Mouse (Mus musculus): ENCODE measurements at regions not wholly inside any gene's neighbourhood (a gene's known extent, or its start where the extent isn't known, plus 50 kb on each side); places are given as distances from the start of the nearest gene placed in this dataset.
A peak's percentile ranks its signal among the peaks of the same experiment; 100 is the strongest.

DNA sequence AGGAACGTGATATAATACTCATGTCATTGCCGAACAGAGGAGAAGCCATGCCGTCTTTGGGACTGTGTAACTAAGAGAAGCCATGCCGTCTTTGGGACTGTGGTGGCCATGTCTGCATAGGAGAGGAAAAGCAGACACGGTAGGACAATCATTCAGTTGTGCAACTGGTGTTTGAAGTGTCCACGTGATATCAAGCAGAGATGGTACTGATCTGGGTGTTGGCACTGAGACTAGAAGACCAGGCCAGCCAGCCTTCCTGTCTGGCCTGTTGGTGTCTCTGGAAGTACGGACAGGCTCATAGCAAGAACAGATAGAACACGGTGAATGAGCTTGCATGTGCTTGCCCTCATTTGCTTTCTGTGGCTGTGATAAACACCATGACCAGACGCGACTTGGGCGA is 175.7 kb downstream of the Slc38a4 start:
- DNase-seq (ENCODE audit: low read depth, low spot score): no peak

DNA sequence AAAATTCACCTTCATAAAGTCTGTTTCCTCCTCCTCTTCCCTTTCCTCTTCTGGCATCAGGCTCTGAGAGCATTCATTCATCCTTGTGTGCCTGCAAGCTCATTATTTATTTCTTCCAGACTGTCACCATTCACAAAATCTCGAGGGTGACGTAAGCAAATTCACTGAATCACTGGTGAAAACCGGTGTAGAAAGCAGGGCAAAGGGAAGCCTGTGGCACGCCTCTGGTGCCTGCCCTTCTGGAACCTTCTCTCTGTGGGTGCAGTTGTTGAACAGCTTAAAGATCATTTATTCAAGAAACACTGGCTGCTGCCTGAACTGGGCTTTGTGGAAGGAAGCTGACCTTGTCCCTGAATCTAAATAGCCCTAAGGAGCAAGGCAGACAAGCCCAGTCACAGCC is 177.0 kb downstream of the Slc38a4 start:
- no peak for DNase-seq (ENCODE audit: low read depth, low spot score)

DNA sequence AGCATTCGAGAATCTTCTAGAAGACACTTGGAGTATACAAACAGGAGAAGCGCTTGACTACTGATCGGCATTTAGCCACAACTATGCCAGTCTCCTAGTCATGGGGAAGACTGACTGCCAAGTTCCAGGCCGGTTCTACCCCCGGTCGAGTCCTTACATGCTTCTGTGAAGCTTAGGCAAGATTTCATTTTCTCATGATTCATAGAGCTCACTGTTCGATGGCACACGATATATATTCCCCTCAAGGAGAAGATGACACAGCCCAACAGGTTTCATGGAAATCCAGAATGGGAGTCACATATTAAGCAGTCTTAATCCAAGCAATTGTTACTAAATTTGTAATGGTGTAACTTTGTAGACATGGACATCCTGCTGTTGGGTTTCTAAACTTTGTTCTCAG is 177.8 kb downstream of the Slc38a4 start:
- no peak for DNase-seq (ENCODE audit: low read depth, low spot score)

DNA sequence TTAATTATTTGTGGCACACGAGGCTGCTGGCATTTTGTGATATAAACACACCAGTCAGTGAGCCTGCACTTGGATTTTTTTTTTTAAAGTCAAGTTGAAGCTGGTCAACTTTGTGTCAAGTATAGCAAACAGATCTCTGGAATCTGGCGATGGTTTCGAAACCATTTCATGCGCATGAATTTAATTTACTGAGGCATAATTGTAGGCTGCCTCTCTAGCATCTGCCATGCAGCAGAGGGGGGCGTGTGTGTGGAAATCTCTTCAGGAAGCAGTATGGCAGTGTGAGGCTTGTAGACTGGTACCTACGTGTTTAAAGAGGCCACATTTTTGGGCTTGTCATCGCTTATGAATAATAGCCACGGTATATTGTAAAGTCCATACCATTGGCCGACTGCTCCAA is 177.7 kb upstream of the Slc38a2 start:
- no peak for DNase-seq (ENCODE audit: low read depth, low spot score)

DNA sequence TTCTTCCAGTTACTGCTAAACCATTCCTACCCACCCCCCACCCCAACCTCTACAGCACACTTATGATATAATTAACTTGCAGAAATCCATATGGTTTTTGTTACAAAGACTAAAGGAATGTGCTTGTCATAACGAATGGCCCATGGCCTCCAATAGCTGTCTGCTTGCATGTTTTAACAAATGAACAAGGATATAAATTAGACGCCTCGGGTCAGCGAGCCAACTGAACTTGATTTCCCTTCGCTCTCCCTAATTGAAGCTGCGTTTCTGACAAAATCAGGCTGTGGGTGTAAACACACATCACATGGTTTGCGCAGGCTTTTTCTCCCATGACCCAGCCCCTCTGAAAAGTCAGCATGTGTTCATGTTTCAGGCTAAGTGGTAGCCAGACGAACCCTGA is 174.6 kb upstream of the Slc38a2 start:
- DNase-seq (ENCODE audit: low read depth, low spot score): no peak

DNA sequence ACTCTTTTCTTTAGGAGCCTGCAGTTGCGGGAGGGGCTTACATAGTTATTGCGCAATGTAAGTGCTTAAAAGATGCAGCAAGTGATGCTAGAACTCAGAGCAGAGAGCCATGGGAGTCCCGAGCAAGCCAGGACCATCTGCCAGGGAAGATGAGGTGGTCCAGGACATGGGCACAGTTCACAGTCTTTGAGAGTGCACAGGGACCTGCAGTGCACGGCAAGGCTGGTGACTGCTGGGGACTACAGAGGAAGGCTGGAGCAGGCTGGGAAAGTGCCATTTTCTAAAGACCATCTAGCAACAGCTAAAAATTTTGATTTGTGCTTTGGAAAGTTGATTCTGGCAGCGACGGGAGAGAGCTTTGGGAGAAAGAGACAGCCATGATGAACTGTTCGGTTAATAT is 174.0 kb upstream of the Slc38a2 start:
- no peak for DNase-seq (ENCODE audit: low read depth, low spot score)

DNA sequence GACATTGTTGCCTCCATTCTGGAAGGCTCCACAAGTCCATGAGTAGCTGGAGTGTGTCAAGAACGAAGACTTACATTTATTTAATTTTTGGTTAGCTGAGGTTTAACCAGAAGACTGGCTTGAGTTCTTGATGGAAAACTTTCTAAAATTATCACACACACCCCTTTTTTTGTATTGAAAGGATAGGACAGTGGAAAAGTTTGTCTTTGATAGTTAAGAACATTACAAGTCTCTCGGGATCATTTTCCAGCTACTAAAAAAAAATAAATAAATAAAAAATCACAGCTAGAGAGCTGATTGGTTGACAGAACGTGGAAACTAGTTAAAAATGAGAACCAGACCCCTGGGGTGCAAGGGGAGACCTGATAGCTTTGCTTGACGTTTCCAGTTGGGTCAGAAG is 173.6 kb upstream of the Slc38a2 start:
- DNase-seq (ENCODE audit: low read depth, low spot score): no peak

DNA sequence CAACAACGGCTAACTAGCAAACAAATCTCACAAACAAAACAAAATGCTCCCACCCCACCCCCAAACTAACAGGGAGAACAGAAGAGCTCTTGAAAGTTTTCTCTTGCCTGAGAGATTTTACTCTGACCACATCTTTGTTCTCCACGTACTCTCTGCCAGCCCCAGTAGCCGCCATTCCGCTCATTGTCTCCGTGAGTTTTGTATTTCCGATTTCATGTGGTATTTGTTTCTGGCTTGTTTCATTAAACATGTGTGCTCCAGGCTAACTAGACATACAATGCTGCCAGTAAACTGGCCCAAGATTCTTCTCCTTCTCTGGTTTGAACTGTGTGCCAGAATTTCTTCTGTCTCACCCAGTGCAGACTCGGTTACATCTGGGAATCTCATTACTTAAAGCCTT is 168.2 kb upstream of the Slc38a2 start:
- no peak for DNase-seq (ENCODE audit: low read depth, low spot score)

DNA sequence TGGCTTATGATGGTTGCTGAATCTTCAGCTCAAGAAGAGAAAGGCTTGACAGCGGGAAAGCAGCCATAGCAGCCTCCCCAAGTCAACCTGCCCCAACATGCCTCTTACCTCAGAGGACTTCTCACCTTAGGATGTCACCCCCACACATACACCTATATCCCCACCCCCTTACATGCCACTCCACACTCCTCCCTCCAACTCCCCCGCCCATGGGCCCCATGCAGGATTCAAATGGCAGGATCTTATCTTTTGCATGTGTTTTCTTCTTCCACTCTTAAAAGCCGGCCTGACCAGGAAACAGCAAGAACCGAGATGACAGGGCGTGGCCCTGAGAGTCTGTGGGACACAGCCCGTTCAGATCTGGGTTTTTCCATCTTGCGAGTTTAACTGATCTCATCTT is 166.4 kb upstream of the Slc38a2 start:
- no peak for DNase-seq (ENCODE audit: low read depth, low spot score)

DNA sequence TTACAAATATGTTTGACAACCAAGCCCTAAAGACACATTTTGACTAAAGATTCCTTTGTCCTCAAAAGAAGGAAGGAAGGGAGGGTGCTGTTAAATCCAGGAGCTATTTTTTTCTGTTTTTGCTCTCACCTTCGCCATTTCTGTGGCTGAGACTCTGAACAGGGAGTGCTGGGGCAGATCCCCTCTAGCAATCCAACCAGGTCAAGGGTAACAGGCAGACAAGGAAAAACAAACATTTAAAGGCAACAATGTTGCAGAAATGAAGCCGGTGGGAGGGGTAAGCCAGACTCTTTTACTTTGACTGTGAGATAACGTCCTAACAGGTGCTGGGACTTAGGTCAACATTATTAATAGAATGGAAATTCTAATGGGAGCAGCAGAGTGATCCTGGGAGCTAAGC is 158.2 kb upstream of the Slc38a2 start:
- no peak for DNase-seq (ENCODE audit: low read depth, low spot score)

DNA sequence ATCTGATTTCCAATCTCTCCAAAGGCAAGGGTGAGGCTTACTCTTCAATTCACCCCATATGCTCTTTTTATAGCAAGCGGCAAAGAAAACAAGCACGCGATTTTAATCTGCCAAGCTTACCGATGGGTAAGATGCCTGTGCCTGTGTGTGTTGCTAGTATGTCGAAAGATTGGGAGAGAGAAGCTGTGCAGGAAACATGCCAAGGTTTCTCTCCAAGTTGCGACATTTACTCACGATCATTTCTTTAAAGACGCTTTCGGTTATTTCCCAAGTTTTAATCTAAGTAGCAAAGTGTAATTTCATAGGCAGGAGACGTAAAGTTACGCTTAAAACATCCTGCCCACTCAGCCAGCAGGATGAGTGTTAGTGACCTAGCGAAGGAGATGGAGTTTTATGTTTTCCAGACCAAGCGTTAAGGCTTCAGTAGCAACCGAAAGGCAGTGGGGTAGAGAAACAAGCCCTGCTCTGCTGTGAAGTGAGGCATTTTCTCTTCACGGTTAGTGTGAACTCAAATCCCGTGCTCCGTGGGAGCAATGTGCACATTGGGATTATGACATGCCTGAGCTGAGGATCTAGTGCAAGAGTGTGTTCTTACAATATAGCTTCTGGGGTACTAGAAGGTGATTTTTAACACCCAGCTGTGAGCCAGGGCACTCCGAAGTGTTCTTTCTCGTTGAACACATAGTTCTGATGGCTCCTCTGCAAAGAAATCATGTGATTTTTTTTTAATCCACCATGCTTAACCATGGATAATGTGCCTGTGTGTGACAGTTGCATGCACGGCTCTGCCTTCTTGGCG is 152.6 kb upstream of the Slc38a2 start:
- DNase-seq (ENCODE audit: low read depth, low spot score): no peak

DNA sequence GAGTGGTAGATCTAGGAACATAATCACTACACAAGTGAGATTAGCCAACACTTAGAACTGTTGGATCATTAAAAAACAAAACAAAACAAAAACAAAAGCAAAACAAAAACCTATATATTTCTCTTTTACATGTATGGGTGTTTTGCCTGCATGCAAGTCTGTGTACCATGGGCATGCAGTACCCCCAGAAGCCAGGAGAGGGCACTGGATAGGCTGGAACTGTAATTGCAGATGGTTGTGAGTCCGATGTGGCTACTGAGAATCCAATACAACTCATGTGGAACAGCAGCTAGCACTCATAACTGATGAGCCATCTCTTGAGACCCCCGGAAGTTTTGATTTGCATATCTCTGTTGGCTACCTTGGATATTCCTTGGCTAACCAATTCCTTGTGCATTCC is 148.6 kb upstream of the Slc38a2 start:
- peak; percentile 76 for DNase-seq (ENCODE audit: low read depth, low spot score)

DNA sequence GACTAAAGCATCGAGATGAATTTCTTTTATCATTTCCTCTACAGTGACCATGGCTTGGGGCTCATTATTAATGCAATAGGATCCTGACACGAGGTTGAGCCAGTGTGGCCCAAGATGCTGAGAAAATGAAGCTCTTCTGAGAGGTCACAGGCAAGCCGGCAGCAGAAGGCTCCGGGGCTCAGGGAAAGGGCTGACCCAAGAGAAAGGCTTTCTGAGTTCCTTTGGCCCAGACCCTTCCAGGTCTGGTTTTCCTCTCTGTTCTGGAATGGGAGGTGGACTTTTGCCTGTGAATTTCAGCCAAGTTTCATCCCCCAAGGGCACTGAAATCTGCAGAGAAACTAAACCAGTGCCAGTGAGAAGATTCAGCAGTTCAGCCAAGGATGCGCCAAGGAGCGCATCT is 145.7 kb upstream of the Slc38a2 start:
- DNase-seq (ENCODE audit: low read depth, low spot score): no peak

DNA sequence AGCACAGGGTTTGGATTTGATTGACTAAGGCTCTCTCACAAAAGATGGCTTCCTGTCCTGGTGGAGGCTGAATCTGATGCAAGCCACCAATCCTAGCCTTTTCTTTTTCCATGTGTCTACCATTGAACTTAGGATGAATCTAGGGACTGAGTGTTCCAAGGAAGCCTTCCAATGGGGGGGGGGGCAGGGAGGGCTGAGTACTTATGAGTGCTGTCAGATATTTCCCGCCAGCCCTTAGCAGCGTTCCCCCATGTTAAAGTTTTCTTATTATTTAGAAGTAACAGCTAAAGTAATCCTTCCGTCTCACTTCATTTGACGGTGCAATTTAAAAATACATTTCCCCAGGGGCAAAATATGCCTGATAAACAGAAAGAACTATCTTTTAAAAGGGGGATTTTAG is 144.8 kb upstream of the Slc38a2 start:
- no peak for DNase-seq (ENCODE audit: low read depth, low spot score)

DNA sequence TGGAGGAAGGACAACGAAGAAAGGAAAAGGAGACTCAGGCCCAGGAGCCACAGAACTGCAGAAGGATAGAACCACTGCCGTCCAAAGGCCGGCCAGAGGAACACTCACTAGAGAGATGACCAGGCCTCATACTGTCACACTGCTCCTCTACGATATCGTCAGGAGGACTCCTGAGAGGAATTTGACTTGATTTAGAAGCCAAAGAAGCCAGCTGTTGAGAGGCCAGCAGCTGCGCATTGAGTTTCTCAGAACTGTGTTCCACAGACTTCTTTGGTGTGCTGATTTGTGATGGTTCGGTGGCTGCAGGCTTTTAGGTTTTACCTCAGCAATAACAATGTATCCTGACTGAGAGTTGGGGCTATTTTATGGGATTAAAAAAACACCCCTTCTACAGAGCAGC is 144.1 kb upstream of the Slc38a2 start:
- no peak for DNase-seq (ENCODE audit: low read depth, low spot score)

DNA sequence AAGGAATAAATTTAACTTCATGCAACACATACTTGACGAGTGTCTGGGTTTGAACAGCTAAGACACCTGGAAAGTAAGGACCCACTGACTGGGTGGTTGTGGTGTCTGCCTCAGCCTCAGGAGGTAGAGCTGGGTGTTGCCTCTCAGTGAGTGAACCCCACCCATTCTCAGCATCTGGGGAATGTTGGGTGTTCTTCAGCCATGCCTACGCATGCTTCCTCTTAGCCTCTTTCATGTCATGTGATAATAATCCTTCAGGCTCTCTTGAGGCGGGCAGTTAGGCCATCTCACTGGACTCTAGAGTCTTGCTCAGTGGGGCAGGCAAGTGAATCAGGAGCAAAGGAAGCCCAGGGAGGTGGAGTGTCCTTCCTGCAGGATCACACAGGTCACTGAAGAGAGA is 143.4 kb upstream of the Slc38a2 start:
- DNase-seq (ENCODE audit: low read depth, low spot score): peak; percentile 70

DNA sequence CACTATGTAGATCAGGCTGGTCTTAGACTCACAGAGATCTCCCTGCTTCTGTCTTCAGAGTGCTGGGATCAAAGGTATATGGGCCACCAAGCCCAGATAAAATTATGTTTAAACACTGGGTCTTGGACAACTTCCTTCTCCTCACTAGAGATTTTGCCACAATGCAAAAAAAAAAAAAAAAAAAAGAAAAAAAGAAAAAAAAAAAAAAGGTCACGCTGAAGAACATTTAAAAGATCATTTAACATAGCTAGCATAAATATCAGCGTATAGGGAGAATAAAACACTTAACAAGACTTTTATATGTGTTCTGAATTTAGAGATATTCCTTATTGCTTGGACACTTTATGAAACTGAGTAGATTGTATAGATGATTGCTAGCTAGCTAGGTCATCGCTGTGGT is 137.1 kb upstream of the Slc38a2 start:
- DNase-seq (ENCODE audit: low read depth, low spot score): no peak

DNA sequence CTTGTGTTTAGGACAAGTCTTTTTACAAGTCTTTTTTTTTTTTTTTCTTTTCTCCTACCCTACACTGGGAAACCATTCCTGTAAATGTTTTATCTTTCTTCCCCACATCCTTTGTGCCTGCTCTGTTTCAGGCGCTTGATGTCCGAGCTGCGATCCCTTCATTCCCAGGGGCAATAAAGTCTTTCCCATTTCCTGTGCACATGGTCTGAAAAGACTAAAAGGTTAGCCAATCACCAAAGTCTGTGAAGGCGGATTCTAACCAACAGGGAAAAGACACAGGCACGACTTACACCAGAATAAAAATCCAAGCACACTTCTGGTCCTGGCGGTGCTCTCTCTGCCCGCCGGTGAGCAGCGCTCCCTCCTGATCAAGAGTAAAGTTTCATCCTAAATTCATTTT is 135.3 kb upstream of the Slc38a2 start:
- DNase-seq (ENCODE audit: low read depth, low spot score): no peak

DNA sequence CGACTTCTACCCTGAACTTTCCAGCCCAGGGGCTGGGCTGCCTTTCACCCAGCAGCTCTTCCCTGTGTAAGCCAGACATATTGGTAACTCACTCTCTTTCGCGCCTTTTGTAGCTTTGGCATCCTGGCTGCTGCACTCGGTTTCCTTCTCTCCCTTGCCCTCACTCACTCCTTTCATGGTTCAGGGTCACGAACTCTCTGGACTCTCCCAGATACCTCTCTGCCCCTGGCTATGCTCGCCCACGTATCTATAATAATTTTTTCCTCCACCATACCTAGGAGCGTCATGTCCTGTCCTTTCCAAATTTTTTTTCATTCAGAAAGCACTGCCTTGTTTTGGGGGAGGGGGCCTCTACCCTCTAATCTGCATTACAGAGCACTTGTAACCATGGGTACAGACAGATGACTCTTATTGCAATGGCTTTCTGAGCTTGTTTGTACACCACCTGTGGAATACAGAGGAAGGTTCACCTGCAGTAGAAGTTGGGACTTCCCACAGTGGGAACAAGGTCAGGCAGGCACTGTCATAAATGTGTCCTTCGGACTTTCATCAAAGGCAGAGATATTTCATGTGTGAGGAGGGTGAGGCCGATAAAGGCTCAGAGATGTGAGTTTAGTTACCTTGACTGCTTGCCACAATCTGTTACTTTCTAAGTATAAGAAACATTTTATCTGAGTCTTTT is 134.8 kb upstream of the Slc38a2 start:
- DNase-seq (ENCODE audit: low read depth, low spot score): peak; percentile 42

DNA sequence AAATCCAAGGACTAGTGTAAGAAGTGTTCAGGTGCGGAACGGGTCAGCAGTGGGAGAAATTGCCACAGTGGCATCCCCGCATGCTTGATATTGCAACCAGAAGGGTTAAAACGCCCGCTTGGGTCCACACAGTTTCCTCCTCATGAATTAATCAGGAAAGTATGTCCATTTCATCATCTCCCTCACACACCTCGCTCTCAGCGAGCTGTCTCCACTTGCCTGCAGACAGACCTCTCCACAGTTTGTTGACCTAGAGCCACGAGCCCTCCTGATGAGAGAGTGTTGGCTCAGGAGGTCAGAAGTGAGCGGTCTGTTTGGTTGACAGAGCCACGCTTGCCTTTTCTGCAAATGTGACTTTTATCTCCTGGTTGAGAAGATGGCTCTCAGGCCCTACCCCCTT is 132.9 kb upstream of the Slc38a2 start:
- DNase-seq (ENCODE audit: low read depth, low spot score): no peak

DNA sequence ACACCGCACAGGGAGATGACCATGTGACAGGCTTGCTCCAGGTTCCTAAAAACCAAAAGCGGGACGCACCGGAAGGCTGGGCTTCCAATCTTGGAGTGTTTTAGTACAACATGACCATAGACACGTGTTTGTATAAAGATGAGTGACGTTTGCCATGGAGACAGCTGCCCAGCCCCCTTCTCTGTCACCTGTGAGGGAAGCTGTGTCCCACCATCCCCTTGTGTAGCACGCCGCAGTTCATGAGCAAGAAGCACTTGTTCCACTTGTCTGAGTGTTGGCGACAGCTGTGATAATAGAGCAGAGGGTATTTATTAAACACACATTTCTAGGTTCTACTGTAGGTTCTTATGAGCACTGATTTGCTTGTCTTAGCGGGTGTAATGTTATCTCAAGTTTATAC is 131.7 kb upstream of the Slc38a2 start:
- no peak for DNase-seq (ENCODE audit: low read depth, low spot score)

DNA sequence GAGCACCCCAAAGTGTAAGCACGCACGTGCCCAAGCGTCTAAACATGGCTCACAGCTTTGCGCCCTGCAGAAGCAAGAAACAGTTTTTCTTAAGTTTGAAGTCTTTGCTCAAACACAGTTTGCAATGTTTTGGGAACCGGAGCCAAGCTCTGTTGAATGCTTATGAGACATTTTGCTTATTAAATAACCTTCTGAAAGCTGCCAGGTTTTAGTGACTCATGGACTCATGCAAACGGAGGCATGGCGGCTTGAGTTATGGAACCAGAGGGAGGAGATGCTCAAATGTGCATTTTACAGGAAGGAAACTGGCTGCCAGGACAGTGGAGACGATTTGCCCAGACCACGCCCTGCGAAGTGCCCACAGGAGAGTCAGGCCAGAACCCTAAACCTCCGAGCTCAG is 131.0 kb upstream of the Slc38a2 start:
- no peak for DNase-seq (ENCODE audit: low read depth, low spot score)

DNA sequence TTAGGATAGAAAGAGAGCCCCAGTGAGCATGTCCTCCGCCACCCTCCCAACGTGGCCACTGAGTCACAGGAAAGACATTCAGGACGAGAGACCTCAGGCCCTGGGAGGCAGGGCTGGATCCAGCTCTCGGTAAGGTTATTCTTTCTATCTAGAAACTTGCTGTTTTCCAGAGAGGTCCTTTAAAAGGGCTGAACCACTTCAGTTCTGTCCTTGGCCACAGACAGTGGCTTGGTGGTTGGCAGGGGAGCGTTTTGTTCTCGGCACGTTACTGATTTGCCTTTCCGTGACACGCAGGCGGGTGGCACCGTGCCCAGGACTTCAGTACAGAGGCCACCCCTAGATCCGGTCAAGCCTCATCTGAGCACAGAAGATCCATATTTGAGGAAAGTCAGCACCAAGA is 130.4 kb upstream of the Slc38a2 start:
- no peak for DNase-seq (ENCODE audit: low read depth, low spot score)

DNA sequence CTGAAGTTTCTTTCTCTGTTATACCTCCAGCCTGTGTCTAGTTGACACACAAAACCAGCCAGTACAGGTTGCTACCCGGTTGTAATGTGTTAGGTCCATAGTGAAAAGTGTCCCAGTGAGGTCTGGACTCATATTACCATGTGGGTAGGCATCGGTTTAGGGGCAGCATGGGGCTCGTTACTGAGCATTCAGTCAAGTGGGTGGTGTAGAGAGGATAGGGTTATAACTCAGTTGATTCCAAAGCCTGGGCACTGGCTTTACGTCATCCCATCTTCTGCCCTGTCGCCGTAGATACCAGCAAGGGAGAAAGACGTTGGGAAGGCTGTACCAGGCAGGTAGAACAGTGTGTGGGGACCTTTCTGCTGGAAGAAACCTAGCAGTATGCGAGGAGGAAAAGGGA is 129.2 kb upstream of the Slc38a2 start:
- no peak for DNase-seq (ENCODE audit: low read depth, low spot score)

Data from R1 (cell line).